Mouse (Mus musculus) thymus, adult 2 months (tissue): ENCODE data around the gene Dock9.

ENCODE experiments used
- CTCF ChIP-seq: fragments of 200-500 bp; IDR thresholded peaks from 2 replicates; pipeline ENCODE4 v1.5.1; 2012; ENCODE audit warnings: mild to moderate bottlenecking, control low read depth, low read length, moderate library complexity, borderline replicate concordance; ENCODE audit not compliant: control insufficient read depth, poor library complexity, insufficient read depth; ENCODE audit errors: extremely low read depth
- POLR2A ChIP-seq: fragments of 200-500 bp; IDR thresholded peaks from 2 replicates; pipeline ENCODE4 v1.6.1; 2012; ENCODE audit warnings: mild to moderate bottlenecking, low read length, control low read depth, moderate library complexity; ENCODE audit not compliant: control insufficient read depth, poor library complexity, insufficient read depth; ENCODE audit errors: extremely low read depth

DNA sequence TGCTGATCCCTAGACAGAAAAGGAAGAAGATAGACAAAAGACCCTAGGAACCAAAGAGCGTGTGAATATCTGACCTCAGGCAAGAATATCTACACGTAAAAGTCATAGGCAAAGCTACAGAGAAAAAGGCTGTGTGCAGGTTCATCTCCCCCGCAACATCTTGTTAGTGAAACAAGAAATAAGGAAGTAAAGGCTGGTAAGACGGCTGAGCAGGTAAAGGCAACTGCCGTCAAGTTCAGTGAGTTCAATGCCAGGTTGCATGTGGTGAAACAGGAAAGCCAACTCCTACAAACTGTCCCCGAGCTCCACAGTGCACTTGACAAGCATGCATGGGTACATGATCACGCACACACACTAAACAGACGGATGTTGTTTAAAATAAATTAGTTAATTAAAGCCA is 69.6 kb downstream of the Dock9 start:
- TF ChIP-seq CTCF (no peak), POLR2A (no peak)
